Mouse (Mus musculus): ENCODE results near the gene Il12rb1.

The Il12rb1 gene

DNA sequence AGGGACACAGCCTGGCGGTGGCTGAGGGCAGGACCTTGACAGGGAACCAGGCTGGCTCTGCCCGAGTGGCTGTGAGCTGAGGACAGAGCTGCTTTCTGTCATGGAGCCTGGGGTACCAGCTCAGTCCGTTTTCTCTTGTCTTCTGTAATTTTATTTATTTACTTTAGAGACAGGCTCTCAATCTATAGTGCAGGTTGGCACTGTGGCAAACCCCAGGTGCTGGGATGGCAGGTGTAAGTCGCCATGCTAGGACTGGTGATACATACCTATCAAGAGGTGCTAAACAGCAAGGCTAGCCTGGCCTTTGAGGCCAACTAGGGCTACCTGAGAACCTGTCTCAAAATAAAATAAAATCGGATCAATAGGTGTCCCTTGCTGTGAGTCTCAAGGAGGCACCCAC, 47.8 kb downstream of the Il12rb1 start:
- DNase-seq = no peak

DNA sequence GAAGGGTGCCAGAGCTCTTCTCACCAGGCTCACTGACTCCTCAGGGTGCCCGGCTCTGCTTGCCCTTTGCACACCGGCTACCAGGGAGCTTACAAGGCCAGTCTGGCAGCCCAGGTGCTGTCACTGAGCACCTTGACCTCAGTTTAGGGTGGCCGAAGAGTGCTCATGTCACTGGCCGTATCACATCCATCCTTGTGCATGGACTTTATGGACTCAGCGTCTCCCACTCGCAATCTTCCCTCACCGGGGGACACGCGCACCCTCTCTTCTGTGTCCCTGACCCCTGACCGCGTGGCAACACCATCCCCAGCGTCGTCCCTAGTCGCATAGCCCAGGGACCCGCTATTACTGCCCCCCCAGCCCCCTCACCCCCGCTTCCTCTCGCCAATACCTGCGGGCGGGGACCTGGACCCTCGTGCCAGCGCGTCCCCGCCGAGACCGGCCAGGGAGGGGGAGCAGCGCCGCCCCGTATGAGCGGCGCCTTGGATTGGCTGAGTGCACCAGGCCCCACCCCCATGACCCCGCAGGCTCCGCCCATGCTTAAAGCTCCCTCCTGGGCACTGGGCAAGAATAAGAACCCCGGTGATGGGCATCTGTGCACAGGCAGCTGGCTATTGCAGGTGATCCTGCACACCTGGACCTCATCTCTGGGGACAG, 48.4 kb downstream of the Il12rb1 start:
- DNase-seq = peak; percentile 78

GRCm38 (mm10) chr8:70857516-70857915, 49.3 kb downstream of the Il12rb1 start:
- DNase-seq = no peak

DNA sequence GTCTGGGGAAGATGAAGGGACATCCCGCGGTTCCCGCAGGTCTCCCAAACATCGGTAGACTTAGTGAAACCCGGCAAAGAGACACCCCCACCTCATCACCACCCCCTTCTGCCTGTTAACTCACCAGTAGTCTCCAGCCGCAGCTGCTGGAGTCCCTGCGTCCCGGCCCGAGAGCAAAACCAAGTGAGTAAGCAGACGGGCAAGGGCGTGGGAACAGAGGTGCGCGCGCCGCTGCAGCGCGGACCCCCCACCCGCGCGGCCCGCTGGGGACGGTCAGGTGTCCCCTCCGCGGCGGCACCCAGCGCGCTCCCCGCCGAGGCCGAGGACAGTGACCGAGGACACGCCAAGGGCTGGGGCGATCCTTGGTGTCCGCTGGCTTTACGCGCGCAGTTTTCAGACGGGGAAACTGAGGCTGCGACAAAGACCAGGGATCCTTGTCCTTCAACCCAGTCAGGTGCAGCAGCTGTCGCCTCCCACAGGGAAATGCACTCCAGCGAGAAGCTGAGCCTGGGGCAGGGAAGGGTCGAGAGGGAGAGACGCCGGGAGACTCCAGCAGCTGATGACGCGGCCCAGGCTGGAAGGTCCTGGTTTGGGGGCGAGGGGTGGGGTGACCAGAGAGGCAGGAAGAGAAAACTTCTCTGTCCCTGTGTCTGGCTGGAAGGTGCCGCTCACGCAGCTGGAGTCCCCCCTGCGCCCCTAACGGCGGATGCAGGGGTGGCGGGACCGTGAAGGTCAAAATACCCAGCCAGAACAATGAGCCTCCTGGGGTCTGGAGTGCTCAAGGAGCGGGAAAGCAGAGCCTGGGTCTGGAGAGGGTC, 54.8 kb downstream of the Il12rb1 start, which contains the start of gene Kcnn1:
Kcnn1 (minus strand) TSS at position 435 of the 818 bp plus-strand sequence.
- DNase-seq = no peak

DNA sequence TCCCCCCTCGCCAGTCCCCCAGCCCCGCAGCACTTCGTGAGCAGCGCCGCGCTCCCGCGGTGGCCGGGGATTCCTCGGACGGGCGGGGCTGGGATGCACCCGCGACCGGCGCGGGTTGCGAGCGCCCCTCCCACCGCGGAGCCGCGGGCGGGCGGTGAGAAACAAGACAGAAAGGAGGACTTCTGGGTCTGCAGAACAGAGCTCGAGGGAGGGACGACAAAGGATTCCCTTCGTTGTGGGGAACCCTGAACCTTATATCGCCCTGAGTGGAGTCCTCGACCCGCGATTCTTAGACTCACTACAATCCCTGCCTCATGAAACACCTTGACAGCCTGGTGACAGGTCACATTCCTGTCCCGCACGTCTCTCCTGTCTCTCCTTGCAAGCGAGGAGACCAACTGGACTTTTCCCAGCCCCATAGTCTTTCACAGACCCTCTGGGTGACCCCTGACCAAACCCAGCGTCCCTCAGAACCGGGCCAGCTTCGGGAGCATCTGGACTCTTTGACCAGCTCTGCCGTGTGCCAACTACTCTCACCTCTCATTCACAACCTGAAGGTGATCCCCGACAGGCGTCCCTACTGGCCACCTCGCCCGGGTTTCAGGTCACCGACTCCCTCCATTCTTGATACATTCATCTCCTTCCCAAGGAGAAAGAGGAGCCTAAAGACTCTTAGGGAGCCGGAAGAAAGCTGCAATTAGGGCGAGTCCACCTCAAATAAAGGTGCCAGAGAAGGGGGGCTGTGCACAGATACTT, 55.9 kb downstream of the Il12rb1 start:
- DNase-seq = peak; percentile 44

DNA sequence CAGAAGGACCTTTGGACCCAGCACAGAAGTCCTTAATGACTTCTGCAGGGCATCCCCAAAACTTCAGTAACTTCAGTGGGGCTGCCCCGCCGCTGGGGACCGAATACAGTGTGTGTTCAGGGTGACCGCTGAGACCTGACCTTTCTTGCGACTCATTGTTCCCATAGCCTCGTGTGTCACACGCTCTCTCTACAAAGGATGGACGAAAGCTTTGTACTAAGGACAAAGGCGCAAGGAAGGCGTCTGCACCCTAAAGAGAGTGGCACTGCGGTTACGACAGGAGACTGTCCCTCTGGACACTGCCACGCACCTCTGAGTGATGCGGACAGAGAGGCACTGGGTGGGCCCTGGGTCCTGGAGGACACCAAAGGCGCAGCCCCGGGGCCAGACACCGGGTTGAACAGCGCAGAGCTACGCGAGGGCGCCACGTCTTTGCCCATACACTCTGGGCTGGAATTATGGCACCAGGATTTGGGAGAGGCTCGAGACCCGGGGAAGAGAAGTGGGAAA, 56.5 kb downstream of the Il12rb1 start:
- DNase-seq = no peak

DNA sequence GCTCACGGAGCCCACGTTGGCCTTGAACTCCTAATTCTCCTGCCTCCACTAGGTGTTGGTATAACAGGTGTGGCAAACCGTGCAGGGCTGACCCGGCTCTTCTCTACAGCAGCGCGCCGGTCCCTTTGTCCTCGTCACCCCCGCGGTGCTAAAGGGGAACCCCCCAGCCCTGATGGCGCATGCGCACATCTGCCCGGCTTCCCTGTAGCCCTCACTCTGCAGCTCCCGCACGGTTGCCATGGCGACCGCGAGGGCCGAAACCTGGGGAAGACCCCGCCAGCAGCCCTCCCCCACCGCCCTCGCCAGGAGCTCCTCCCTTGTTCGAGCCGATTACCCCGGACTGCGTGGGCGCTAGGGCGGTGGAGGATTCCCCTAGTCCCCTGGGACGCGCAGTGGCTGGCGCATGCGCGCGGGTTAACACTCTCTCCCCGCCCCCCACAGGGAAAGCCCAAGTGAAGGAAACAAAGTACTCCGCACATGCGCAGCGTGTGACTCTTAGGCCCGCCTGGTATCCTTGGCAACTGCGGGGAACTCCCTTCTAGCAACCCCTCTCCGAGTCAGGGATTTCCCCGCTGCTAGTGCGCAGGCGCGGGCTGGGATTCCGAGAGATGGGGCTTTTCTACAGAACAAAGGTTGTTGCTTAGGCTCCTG, 57.2 kb downstream of the Il12rb1 start:
- peak; percentile 99 for DNase-seq

GRCm38 (mm10) chr8:70866001-70866520, 57.8 kb downstream of the Il12rb1 start:
- DNase-seq = no peak

GRCm38 (mm10) chr8:70866566-70866965, 58.3 kb downstream of the Il12rb1 start:
- no peak for DNase-seq

DNA sequence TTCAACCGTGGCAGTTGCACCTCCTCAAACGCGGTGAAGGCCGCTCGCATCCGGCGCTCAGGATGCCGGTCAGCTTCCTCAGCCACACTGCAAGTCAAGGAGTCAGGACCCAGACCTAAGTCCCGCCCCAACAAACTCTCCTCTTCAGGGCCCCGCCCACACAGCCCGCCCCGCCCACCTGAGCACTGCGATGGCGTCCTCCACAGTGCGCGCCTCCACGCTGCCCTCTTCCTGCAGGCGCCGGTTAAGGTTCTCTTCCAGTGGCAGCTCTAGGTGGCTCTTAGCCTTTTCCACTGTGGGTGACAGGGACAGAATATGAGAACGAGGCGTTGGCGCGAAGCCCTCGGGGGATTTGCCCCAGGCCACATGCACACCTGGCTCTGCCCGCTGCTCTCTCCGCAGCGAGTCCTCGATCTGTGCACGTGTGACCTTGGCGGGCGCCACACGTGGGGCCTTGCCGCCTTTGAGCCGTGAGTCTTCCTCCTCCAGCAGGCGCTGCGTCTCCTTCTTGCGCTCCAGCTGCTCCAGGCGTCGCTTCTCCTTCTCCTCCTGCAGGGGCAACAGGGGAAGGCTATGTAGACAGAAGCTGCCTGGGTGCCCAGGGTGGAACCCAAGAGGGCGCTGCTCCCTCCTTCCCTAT, 60.4 kb downstream of the Il12rb1 start:
- DNase-seq = no peak

GRCm38 (mm10) chr8:70869199-70869571, 60.9 kb downstream of the Il12rb1 start:
- no peak for DNase-seq

DNA sequence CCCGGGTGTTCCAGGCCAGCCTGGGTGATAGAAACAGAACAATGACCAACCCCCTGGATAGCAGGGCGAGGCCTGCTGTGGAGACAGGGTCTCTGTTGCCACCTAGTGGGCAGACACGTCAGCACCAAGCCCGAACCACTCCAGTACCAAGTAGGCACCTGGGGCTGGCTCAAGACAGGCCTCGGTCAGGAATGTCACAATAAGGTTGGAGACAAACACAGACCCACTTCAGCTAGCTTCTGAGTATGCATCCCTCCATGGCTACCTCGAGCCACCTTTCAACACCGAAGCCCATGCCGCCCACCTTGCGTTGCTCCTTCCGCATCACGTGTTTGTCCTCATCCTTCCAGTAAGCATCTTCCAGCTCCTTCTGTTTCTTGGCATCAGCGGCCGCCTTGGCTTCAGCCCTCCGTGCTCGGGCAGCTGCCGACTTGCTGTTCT, 61.4 kb downstream of the Il12rb1 start:
- peak; percentile 74 for DNase-seq
